Mouse (Mus musculus) retina, adult 2 months (tissue): ENCODE results near the gene Glp1r.

Source experiments
- DNase-seq: peaks from one replicate; pipeline ENCODE4 v3.0.0-alpha.2; 2012; ENCODE audit warnings: low read depth, low spot score

Glp1r gene

GRCm38 (mm10) chr17:30901627-30902026, at the start of gene Glp1r:
Gene Glp1r (plus strand): TSS chr17:30901817.
- DNase-seq, result no peak

GRCm38 (mm10) chr17:30852345-30852744, 49.3 kb upstream of the Glp1r start:
- no peak for DNase-seq

GRCm38 (mm10) chr17:30857347-30857746, 44.3 kb upstream of the Glp1r start:
- DNase-seq, result no peak

DNA sequence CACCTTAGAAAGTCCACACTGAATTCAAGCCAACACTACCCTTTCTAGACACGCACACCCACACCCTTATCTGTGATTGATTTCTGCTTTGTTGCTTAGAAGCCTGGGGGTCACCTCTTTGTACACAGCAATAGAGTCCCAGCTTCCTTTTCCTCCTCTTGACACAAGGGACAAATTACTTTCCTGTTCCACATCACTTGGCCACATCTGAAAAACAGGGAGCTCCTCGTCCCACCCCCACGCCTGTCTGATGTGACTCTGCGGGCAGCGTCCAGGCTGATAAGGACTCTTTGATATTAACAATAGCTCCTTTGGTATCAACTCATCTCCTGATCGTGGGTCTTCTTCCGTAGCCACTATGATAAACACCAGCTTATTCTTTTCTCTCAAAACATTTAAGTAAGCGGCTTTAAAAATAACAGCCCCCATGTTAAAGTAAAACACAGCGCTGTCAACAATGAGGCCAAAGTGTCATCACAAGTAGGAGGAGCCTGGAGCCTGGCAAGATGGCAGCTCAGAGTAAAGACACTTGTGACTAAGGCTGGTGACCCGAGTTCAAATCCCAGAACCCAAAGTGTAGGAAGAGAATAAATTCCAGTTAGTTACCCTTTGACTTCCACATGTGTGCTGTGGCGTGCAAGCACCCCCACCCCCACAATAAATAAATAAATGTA, 42.9 kb upstream of the Glp1r start:
- DNase-seq, result no peak

GRCm38 (mm10) chr17:30859989-30860585, 41.5 kb upstream of the Glp1r start:
- DNase-seq, result no peak

- DNase-seq, result no peak
Measured at GRCm38 (mm10) chr17:30860606-30861005, 41.0 kb upstream of the Glp1r start.

DNA sequence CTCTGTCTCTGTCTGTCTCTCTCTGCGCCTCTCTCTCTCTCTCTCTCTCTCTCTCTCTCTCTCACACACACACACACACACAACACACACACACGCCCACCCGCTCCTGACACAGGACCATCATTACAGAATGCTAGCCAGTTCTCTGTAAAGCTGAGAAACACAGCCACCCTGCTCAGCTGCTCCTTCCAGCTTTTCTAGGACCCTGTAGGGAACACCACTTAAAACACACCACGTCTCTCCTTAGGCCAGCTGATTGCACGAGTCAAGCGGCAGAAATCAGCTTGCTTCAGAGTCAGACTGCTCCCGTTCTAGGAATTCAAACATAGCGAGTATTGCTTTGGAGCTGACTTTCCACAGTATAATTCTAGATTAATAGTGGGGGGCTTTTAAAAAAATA, 35.3 kb upstream of the Glp1r start:
- DNase-seq, result no peak

DNA sequence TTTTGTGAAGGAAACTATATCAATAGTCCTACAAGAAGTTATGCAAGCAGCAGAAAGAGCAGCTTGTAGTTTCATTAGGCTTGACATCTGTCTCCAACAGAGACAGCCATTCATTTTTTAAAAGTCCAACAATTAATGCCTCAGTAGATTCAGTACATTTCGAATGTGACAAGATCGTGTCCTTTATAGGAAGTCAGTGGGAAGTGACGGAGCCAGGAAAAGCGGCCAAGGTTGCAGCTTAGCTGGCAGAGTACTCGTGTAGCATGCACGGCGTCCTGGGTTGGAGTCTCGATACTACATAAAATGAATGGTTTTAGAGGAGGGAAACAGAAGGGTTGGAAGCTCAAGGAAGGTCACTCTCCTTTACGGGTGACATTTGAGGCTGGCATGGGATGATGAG, 34.7 kb upstream of the Glp1r start:
- no peak for DNase-seq

- no peak for DNase-seq
Measured at GRCm38 (mm10) chr17:30871040-30871439, 30.6 kb upstream of the Glp1r start.

DNA sequence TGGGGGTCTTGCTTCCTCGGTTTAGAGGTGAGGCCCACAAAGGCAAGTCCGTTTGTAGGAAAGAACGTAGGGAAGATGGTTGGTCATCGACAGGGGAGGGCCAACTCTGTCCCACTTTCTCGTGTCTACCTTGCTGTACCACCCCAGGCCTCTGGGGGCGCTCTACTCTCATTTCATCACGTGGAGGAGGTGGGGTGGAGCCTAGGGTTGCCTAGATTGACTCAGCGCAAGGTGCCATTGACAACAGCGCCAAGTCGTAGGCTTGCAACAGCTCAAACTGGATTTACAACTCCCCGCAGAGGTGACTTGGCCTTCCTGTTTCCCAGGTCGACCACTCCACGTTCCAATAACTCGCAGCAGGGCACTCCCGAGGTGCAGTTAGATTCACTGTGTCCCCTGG, 27.3 kb upstream of the Glp1r start:
- DNase-seq, result no peak

DNA sequence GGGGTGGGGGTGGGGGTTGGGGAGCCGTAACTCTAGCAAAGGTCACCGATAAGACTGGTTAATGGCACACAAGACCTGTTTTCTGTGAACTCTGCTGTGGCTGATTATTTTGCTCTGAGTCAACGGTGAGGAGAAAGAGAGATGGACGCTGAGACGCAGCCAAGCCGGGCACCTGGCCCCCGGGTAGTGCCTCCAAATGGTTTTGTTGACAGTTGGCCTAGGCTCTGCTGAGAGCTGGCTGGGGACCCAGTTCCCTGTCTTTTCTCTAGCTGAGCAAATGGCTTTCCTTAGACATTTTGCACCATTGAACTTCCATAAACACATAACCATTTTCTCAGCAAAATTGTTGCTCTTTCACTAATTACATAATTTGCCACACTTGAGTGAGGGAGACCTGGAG, 24.2 kb upstream of the Glp1r start:
- no peak for DNase-seq

DNA sequence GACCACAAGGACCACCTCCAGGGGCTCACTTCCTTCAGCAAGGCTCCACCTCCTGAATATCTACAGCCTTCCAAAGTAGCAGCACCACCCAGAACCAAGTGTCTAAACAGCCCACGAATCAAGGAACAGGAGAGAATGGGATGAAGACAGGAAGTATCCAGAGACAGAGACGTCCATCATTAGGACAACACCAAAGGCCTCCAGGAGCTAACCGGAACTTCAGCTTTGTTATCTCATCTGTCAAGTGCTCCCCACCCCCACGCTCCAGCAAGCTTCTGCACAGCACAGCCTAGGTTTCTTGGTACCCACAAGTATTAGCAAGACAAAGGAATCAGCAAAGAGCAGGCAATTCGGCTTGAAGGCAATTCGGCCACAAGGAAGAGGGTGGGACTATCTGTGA, 23.0 kb upstream of the Glp1r start:
- no peak for DNase-seq

DNA sequence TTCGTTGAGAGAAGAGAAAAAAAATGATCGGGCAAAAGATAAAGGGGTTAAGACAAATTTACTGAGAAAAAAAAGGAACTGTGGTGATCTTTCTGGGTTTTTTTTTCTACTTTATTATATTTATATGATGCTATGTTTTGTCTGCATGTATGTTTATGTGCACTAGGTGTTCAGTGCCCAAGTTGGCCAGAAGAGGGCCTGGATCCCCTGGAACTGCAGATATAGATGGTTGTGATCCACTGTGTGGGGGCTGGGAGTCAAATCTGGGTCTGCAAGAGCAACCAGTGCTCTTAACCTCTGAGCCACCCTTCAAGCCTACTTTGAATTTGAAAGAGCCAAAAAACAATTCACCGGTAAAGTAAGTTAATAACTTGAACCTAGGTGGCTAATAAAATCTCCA, 21.2 kb upstream of the Glp1r start:
- DNase-seq, result no peak

- DNase-seq, result no peak
Measured at GRCm38 (mm10) chr17:30881001-30881400, 20.6 kb upstream of the Glp1r start.

DNA sequence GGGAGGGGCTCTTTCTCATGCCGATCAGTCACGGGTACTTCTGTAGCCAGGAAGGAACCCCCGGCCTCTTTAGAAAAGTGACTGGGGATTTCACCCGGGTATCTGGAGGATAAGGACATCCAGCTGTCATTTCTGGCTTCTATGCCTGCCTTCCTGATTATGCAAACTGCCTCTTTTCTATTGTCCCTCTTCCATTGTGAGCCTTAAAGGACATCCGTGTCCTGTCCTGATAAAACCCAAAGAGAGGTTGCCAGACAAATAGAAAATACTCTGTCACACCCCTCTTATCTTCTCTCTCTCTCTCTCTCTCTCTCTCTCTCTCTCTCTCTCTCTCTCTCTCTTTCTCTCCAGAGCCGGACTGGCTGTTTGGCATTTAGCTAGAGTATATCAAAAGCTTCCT, 19.4 kb upstream of the Glp1r start:
- no peak for DNase-seq

DNA sequence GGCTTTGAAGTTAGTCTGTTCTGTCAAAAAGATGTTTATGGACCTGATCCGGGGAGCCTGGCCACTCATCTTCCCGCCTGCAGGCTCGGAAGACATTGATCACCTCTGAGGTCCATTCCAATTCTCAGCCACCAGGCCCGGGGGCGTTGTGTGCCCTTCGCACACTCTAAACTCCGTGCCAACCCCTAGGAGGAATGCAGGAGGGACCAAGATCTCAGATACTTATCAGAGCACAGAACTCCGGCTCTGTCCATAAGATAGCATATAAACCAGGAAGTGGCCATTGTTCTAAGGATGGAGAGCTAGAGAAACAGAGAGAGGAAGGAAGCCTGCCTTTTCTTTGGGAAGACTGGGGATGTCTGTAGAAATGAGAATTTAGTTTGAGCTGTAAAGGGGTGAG, 18.1 kb upstream of the Glp1r start:
- DNase-seq, result no peak

GRCm38 (mm10) chr17:30892086-30892485, 9.5 kb upstream of the Glp1r start:
- DNase-seq, result no peak

- DNase-seq, result no peak
Measured at GRCm38 (mm10) chr17:30892730-30893129, 8.9 kb upstream of the Glp1r start.

- no peak for DNase-seq
Measured at GRCm38 (mm10) chr17:30897075-30897474, 4.5 kb upstream of the Glp1r start.

DNA sequence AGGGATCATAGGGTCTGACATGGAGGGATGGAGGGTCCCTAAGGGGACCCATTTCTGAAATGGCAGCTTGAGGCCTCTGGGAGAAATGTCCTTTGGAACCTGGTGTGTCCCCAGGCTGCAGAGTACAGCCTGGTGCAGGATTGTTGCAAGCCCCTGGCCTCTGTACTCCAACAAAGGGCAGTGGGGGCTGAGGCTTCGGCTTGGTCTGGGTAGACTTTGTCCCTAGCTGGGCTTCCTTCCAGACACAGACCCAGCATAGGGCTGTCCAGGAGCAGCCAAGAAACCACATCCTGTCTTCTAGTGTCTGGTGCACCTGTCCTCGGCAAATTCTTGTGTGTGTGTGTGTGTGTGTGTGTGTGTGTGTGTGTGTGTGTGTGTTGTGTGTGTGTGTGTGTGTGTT, 2.5 kb downstream of the Glp1r start:
- DNase-seq, result no peak

DNA sequence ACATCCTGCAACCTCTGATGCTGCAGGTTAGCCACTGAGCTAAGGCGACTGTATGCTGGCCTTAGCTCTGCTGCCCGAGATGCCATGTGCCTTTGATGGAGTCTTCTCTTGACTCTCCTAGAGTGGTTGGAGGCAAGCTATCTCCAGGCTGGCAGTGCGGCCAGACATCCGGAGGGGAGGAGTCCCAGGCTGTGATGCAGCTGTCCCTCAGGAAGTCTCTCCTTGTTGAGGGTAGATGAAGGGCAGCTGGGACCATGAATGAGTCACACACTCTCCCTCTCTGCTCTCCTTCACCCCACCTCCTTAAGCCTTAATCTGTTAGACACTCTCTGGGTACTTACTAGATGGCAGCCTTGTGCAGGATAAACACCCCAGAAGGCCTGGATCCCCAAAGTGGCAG, 6.0 kb downstream of the Glp1r start:
- DNase-seq, result no peak

DNA sequence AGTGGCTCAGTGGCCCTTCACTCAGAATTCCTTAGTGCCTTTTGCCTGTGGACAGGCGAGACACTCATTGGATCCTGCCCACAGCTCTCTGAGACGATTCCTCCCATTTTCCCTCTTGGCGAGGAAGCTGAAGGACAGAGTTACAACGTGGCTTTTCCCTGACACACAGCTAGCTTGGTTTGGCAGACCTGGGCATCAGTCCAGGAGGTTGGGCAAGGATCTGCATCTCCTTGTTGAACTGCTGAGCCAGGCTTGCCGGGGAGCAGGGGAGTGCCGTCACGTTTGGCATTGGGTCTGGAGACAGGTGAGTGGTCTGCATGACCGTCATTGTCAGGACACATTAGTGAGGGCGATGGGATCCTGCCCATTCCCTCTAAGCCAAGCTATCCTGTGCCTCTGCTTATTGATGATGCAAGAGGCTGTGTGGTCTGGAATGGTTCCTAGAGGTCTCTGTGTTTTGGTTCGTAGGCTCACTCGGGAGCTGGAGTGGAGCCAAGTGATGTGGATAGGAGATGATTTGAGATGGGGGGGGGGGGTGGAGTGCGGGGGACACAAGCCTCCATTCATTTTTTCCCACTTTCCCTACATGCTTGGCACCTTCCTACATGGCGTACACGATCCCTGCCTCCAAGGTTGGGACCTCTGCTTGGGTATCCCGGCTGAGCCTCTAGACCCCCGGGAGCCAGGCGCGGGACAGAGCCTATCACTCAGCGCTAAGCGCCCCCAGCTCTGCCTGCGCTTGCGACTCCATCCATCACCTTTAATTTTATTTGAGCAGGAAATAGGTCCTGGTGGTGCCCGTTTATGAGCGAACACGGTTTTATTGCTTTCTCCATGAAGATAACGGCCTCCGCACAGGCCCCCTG, 9.5 kb downstream of the Glp1r start:
- no peak for DNase-seq

GRCm38 (mm10) chr17:30911732-30912088, 10.1 kb downstream of the Glp1r start:
- DNase-seq, result no peak
